Mouse (Mus musculus): ENCODE measurements around the gene Tex12. TPM values are rescaled to one million over a fixed set of nuclear protein-coding genes. Genes with fewer than 3 reads are reported as not detected.
A peak's percentile ranks its signal among the peaks of the same experiment; 100 is the strongest.

Gene Tex12
- total RNA-seq (2017): not detected in 2 replicates

- ATAC-seq (replicated peaks in 1 of 2; ENCODE audit: insufficient read depth in 1 of 2, low FRiP score in 2 of 2, low TSS enrichment in 1 of 2, low read depth in 1 of 2, poor library complexity in 2 of 2, severe bottlenecking in 2 of 2): no peak
These were observed at the start of gene Tex12 for GRCm38 (mm10) chr9:50561145-50561917. Gene Tex12 (minus strand): TSS chr9:50561325.

DNA sequence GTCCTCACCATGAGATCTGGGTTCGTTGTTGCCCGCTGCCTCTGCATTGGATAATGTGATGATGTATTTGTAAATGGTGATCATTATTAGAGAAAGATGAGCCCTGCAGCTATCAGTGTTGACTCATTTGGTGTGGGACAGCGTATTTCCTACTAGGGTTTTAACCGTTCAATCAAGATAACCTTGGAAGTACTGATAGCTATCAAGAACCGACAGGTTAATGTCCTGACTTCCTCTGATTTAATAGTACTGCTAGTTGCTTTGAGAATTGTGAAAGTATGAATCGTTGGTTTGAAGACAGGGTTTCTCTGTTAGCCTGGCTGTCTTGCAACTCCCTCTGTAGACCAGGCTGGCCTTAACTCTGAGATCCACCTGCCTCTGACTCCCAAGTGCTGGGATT is 43.2 kb upstream of the Tex12 start:
- ATAC-seq (replicated peaks in 1 of 2; ENCODE audit: insufficient read depth in 1 of 2, low FRiP score in 2 of 2, low TSS enrichment in 1 of 2, low read depth in 1 of 2, poor library complexity in 2 of 2, severe bottlenecking in 2 of 2): no peak

GRCm38 (mm10) chr9:50603998-50604324 is 42.8 kb upstream of the Tex12 start:
- no peak for ATAC-seq (replicated peaks in 1 of 2; ENCODE audit: insufficient read depth in 1 of 2, low FRiP score in 2 of 2, low TSS enrichment in 1 of 2, low read depth in 1 of 2, poor library complexity in 2 of 2, severe bottlenecking in 2 of 2)

DNA sequence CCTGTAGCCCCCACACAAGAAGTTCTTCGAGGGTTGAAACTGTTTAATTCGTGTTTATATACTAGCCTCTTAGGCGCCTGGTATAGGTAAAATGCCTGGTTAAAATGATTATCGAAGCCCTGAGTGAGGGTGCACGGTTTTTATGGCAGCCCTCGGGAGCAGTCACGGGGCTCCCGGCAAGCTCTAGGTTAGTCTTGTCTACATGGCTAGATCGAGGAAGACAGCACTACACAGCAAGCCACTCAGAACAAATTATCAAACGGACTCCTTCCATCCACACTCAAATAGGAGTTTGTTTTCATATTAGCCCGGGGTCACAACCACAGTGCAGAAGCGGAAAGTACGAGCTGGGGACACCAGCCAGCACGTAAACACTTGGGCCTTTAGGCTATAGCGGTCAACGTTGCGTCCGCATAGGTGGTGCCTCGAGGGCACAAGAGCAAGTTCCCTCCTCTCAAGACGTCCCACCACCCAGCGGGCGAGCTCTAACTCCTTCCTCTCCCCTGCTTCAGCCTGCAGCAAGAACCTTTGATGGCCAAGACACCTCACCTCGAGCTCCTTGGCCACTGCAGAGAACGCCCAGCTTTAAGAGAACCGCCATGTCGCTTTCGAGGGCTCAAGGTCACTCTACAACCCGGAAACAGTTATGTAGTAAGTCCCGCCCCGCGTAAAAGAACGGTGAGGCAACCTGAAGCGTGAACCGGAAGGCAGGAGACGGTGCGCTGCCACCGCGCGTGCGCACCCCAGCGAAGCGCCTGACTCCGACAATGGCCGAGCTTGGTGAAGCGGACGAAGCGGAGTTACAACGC is 42.3 kb upstream of the Tex12 start, which contains the start of the genes Sdhd and Timm8b:
TSS of gene Sdhd (minus strand) at position 624 of the 809 bp plus-strand sequence.
TSS of gene Timm8b (plus strand) at position 722 of the 809 bp plus-strand sequence.
- peak; percentile 92 to 97 for ATAC-seq (replicated peaks in 1 of 2; ENCODE audit: insufficient read depth in 1 of 2, low FRiP score in 2 of 2, low TSS enrichment in 1 of 2, low read depth in 1 of 2, poor library complexity in 2 of 2, severe bottlenecking in 2 of 2)

- no peak for ATAC-seq (replicated peaks in 1 of 2; ENCODE audit: insufficient read depth in 1 of 2, low FRiP score in 2 of 2, low TSS enrichment in 1 of 2, low read depth in 1 of 2, poor library complexity in 2 of 2, severe bottlenecking in 2 of 2)
These were observed 41.1 kb upstream of the Tex12 start for GRCm38 (mm10) chr9:50602055-50602845.

DNA sequence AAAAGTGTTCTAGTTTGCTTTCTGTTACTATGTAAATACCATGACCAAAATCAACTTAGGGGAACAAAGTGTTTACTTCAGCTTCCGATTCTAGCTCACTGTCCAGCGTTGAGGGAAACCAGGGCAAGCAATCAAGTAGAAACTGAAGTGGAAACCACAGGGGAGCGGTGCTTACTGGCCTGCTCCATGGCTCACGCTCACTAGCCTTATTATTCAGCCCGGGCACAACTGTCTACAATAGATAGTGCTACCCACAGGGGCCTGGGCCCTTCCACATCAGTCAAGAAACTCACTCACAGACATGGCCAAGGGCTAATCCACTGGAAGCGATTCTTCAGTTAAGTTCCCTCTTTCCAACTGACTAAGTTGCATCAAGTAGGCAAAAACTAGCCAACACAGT is 40.4 kb upstream of the Tex12 start:
- no peak for ATAC-seq (replicated peaks in 1 of 2; ENCODE audit: insufficient read depth in 1 of 2, low FRiP score in 2 of 2, low TSS enrichment in 1 of 2, low read depth in 1 of 2, poor library complexity in 2 of 2, severe bottlenecking in 2 of 2)

DNA sequence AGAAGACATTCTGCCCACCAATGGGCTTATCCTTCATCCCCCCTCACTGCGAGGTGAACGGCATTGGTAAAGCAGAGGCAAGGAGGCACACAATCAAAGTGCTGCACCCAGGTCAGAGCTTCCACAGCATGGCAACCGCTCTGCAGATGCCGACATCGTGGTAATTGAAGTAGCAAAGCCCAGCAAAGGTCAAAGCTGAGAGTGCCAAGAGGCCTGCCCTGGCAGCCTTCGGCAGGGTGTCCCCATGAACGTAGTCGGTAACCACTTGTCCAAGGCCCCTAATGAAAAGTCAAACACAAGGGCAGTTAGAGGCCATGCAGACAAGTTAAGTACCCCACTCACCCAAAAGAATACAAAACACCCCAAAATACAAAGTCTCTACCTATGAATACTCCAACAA is 35.8 kb upstream of the Tex12 start:
- ATAC-seq (replicated peaks in 1 of 2; ENCODE audit: insufficient read depth in 1 of 2, low FRiP score in 2 of 2, low TSS enrichment in 1 of 2, low read depth in 1 of 2, poor library complexity in 2 of 2, severe bottlenecking in 2 of 2): no peak

DNA sequence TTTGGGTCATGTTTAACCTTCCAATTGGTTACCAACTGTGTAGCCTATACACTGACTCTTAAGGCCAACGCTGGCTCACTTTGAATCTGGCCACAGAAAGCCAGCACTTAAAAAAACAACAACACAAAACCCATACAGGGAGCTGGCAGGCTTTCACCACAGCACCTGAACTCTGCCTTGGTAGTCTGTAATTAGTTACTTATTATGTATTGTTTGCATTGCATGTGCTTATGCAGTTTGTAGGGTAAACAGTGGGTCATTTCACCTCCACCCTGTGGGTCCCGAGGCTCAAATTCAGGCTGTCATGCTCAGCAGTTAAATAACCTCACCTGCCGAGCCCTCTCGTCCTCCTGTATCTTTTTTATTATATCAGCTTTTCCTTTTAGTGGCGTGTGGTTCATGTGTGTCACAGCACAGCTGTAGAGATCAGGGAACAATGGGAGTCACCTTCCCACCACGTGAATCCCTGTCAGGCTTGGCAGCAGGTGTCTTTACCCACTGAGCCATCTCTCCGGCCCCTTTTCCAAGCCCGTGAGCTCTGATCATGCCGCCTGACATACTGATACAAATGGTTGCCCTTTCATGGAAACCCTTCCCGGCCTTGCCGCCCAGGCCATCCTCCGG is 33.8 kb upstream of the Tex12 start:
- ATAC-seq (replicated peaks in 1 of 2; ENCODE audit: insufficient read depth in 1 of 2, low FRiP score in 2 of 2, low TSS enrichment in 1 of 2, low read depth in 1 of 2, poor library complexity in 2 of 2, severe bottlenecking in 2 of 2): no peak

GRCm38 (mm10) chr9:50593544-50593943 is 32.4 kb upstream of the Tex12 start:
- peak; percentile 50 to 60; a peak in 3 of 4 replicates for ATAC-seq (replicated peaks in 1 of 2; ENCODE audit: insufficient read depth in 1 of 2, low FRiP score in 2 of 2, low TSS enrichment in 1 of 2, low read depth in 1 of 2, poor library complexity in 2 of 2, severe bottlenecking in 2 of 2)

DNA sequence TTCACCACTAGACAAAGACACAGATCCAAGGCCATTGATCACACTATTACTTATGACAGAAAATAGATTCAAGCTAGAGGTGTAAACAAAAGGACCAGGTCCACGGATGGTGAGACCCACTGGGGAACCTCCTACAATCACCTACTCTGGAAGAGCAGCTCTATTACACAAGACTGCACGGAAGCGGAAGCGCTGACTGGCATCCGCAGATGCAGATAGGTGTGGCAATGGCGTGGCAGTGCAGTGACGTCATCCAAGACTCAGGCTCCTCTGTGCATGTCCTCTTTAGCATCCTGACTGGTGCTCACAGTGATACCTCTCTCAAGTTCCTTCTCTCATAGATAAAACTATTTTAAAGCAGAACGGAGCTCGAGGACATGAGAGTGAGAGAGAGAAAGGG is 31.8 kb upstream of the Tex12 start:
- peak in 1 of 2 experiments; percentile 76; a peak in 2 of 4 replicates for ATAC-seq (replicated peaks in 1 of 2; ENCODE audit: insufficient read depth in 1 of 2, low FRiP score in 2 of 2, low TSS enrichment in 1 of 2, low read depth in 1 of 2, poor library complexity in 2 of 2, severe bottlenecking in 2 of 2)

- peak; percentile 38 to 49; a peak in 3 of 4 replicates for ATAC-seq (replicated peaks in 1 of 2; ENCODE audit: insufficient read depth in 1 of 2, low FRiP score in 2 of 2, low TSS enrichment in 1 of 2, low read depth in 1 of 2, poor library complexity in 2 of 2, severe bottlenecking in 2 of 2)
These were observed 29.9 kb upstream of the Tex12 start for GRCm38 (mm10) chr9:50590856-50591518.

DNA sequence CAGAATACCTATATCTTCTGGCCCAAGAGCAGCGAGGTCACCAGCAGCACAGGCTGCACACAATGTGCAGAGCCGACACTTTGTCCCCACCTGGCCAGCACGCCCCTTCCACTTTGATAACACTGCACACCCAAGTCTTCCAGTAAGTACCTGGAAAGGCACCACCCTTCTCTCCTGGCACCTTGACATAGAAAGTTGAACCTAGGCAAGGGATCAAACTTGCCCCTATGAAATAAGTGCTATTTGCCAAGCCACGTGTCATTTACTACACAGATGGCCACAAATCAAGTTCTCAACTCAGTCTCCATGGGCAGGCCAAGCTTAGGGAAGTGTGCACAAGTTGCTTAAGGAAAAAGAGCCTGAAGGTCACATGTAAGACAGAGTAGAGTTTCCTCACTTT is 25.8 kb upstream of the Tex12 start:
- no peak for ATAC-seq (replicated peaks in 1 of 2; ENCODE audit: insufficient read depth in 1 of 2, low FRiP score in 2 of 2, low TSS enrichment in 1 of 2, low read depth in 1 of 2, poor library complexity in 2 of 2, severe bottlenecking in 2 of 2)

DNA sequence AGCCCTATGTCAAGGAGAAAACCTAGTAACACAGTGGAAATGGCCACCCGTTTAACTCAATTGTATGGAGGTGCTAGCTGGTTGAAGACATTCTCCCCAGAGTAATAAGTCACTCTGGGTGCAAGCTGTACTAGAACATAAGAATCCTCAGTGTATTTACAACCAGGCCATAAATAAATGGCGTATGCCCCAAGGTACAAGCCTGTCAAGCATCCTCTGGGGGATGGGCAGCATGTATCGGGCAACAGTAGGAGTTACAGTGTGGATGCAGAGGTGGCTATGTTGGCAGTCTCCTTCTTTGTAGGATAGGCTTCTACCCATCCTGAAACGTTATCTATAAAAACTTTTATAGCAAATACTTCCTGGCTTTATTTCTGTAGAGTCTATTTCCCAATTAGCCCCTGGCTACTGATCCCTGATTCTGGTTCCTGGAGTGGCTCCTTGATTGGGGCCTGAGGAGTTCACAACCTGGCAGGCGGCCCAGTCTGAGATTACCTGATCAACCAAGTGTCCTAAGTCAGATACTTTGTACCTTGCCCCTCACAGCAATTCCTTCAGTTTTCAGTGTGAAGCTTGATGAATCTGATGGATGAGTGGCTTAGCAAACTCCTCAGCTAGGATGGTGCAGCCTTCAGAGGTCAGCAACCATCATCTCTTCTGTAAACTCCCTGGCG is 24.2 kb upstream of the Tex12 start:
- no peak for ATAC-seq (replicated peaks in 1 of 2; ENCODE audit: insufficient read depth in 1 of 2, low FRiP score in 2 of 2, low TSS enrichment in 1 of 2, low read depth in 1 of 2, poor library complexity in 2 of 2, severe bottlenecking in 2 of 2)

DNA sequence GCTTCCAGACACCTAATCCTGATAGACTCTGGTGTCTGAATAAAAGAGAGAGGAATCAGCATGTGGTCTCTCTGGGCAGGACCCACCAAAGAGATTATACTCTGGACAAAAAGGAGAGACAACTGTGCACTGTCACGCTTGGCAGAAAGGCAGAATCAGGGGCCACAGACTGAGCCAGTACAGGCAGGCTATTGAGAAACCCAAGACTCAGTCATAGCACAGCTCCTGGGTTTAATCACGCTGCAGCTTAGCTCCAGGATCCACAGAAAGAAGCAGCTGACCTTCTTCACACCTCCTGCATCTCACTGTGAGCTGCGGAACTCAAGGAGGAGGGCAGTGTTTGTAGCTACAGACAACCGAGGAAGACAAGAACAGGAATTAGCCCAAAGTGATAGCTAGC is 19.2 kb upstream of the Tex12 start:
- no peak for ATAC-seq (replicated peaks in 1 of 2; ENCODE audit: insufficient read depth in 1 of 2, low FRiP score in 2 of 2, low TSS enrichment in 1 of 2, low read depth in 1 of 2, poor library complexity in 2 of 2, severe bottlenecking in 2 of 2)

- ATAC-seq (replicated peaks in 1 of 2; ENCODE audit: insufficient read depth in 1 of 2, low FRiP score in 2 of 2, low TSS enrichment in 1 of 2, low read depth in 1 of 2, poor library complexity in 2 of 2, severe bottlenecking in 2 of 2): no peak
These were observed 8.7 kb upstream of the Tex12 start for GRCm38 (mm10) chr9:50569599-50570525.
